Mouse (Mus musculus) liver, embryonic 13.5 days (tissue): ENCODE results near the gene Gm45062. TPM values are rescaled to one million over a fixed set of nuclear protein-coding genes. Genes with fewer than 3 reads are reported as not detected.
A peak's percentile ranks its signal among the peaks of the same experiment; 100 is the strongest.

Source experiments
- ATAC-seq: fragments of 200-750 bp; cut with Nextera tagmentation; 2 replicates; pipeline ENCODE4 v1.8.0; 2017; ENCODE audit warnings: low read depth, mild to moderate bottlenecking, moderate number of reproducible peaks, moderate library complexity
- DNase-seq: peaks from one replicate; pipeline ENCODE4 v3.0.0; 2022
- H3K27ac ChIP-seq: fragments of 300-500 bp; sonication (generic); 2 replicates; pipeline ENCODE4 v1.5.1; 2015; ENCODE audit warnings: moderate library complexity, mild to moderate bottlenecking, inconsistent platforms
- H3K27me3 ChIP-seq: fragments of 300-500 bp; sonication (generic); 2 replicates; pipeline ENCODE4 v1.6.1; 2015; ENCODE audit warnings: mild to moderate bottlenecking, inconsistent platforms
- H3K36me3 ChIP-seq: fragments of 300-500 bp; sonication (generic); 2 replicates; pipeline ENCODE4 v1.6.1; 2015; ENCODE audit warnings: mild to moderate bottlenecking, inconsistent platforms
- H3K4me1 ChIP-seq: fragments of 300-500 bp; sonication (generic); replicated peaks from 2 replicates; pipeline ENCODE4 v1.6.1; 2015; ENCODE audit warnings: inconsistent platforms
- H3K4me2 ChIP-seq: fragments of 300-500 bp; sonication (generic); 2 replicates; pipeline ENCODE4 v1.6.1; 2015; ENCODE audit warnings: inconsistent platforms, mild to moderate bottlenecking, moderate library complexity
- H3K4me3 ChIP-seq: fragments of 300-500 bp; sonication (generic); replicated peaks from 2 replicates; pipeline ENCODE4 v1.5.1; 2015; ENCODE audit warnings: mild to moderate bottlenecking, inconsistent platforms
- H3K9ac ChIP-seq: fragments of 300-500 bp; sonication (generic); 2 replicates; pipeline ENCODE4 v1.6.1; 2015; ENCODE audit warnings: mild to moderate bottlenecking, inconsistent platforms
- H3K9me3 ChIP-seq: fragments of 300-500 bp; sonication (generic); replicated peaks from 2 replicates; pipeline ENCODE4 v1.6.1; 2016; ENCODE audit warnings: inconsistent platforms
- WGBS: fragments of 180-500 bp; shearing (Covaris S2); methylation state at CpG from one replicate; pipeline ENCODE4 v1.1.7; 2015; ENCODE audit not compliant: insufficient replicate concordance; 5-methylcytosine and 5-hydroxymethylcytosine counted together
- polyA plus RNA-seq: library from polyadenylated mRNA; unstranded; fragments of >200 nt; fragmentation: Nextera tagmentation; extraction: Ambion mirVana; gene quantifications from 2 replicates; pipeline ENCODE4 v1.2.1, GENCODE M21; 2015

Gm45062 gene
- polyA plus RNA-seq, 1 experiment from 2014 or later: 1.4 TPM

- Histone ChIP-seq H3K27ac (no peak overlapping the region), H3K4me1 (no peaks in the 10 kb centered on the region), H3K9ac (no peak overlapping the region), H3K36me3 (no peaks in the 10 kb centered on the region), H3K4me3 (no peak overlapping the region), H3K4me2 (no peak overlapping the region), H3K9me3 (no peaks in the 10 kb centered on the region), H3K27me3 (no peaks in the 10 kb centered on the region)
- 65% methylated on average over 1 of the region's 1 CpGs for WGBS
- no peak for DNase-seq
- no peak for ATAC-seq
These were observed 206.1 kb downstream of the Gm45062 start for GRCm38 (mm10) chr6:8465388-8465787.

- 67% methylated on average over 5 of the region's 5 CpGs for WGBS
- H3K9me3 ChIP-seq: no peaks in the 10 kb centered on the region
- H3K27me3 ChIP-seq: no peaks in the 10 kb centered on the region
- no peaks in the 10 kb centered on the region for H3K4me1 ChIP-seq
- H3K9ac ChIP-seq: no peak overlapping the region
- DNase-seq (no peak), ATAC-seq (no peak)
- no peaks in the 10 kb centered on the region for H3K36me3 ChIP-seq
- no peak overlapping the region for H3K4me2 ChIP-seq
- no peak overlapping the region for H3K27ac ChIP-seq
- H3K4me3 ChIP-seq: no peak overlapping the region
These were observed 206.7 kb downstream of the Gm45062 start for GRCm38 (mm10) chr6:8465985-8466384.

- WGBS: 68% methylated on average over 10 of the region's 10 CpGs
These were observed 208.6 kb downstream of the Gm45062 start for GRCm38 (mm10) chr6:8467667-8468337.

GRCm38 (mm10) chr6:8469918-8470317 lies 210.7 kb downstream of the Gm45062 start:
- no peaks in the 10 kb centered on the region for H3K9me3 ChIP-seq
- H3K36me3 ChIP-seq: no peaks in the 10 kb centered on the region
- ATAC-seq (no peak), DNase-seq (no peak)
- H3K4me3 ChIP-seq: no peak overlapping the region
- H3K27ac ChIP-seq: no peak overlapping the region
- H3K9ac ChIP-seq: no peak overlapping the region
- peaks cover 21% of the 10 kb centered on the region for H3K4me1 ChIP-seq
- 79% methylated on average over 3 of the region's 3 CpGs for WGBS
- no peak overlapping the region for H3K4me2 ChIP-seq
- no peaks in the 10 kb centered on the region for H3K27me3 ChIP-seq

More at GRCm38 (mm10) chr6:8467667-8468337, 208.6 kb downstream of the Gm45062 start:
- Histone ChIP-seq H3K36me3 (no peaks in the 10 kb centered on the region), H3K9me3 (no peaks in the 10 kb centered on the region), H3K4me2 (no peak overlapping the region), H3K4me3 (no peak overlapping the region), H3K27me3 (no peaks in the 10 kb centered on the region), H3K27ac (no peak overlapping the region), H3K9ac (no peak overlapping the region), H3K4me1 (0 out of 2 replicates have a peak, but pooled peaks cover 3% of the 10 kb centered on the region)
- ATAC-seq (no peak), DNase-seq (no peak)

- Histone ChIP-seq H3K36me3 (no peaks in the 10 kb centered on the region), H3K4me1 (peaks cover 21% of the 10 kb centered on the region), H3K27me3 (no peaks in the 10 kb centered on the region), H3K27ac (no peak overlapping the region), H3K4me2 (no peak overlapping the region), H3K9me3 (no peaks in the 10 kb centered on the region), H3K4me3 (no peak overlapping the region), H3K9ac (no peak overlapping the region)
- no peak for DNase-seq
- 65% methylated on average over 3 of the region's 3 CpGs for WGBS
- no peak for ATAC-seq
These were observed 212.9 kb downstream of the Gm45062 start for GRCm38 (mm10) chr6:8472125-8472524.

GRCm38 (mm10) chr6:8472915-8473314 lies 213.7 kb downstream of the Gm45062 start:
- no peak for DNase-seq
- ATAC-seq: peak; percentile 43; the same call in 1 of the 2 replicates
- no peaks in the 10 kb centered on the region for H3K36me3 ChIP-seq
- no peak overlapping the region for H3K4me3 ChIP-seq
- H3K27me3 ChIP-seq: no peaks in the 10 kb centered on the region
- WGBS: 30% methylated on average over 5 of the region's 5 CpGs
- H3K9ac ChIP-seq: no peak overlapping the region
- peaks cover 21% of the 10 kb centered on the region for H3K4me1 ChIP-seq
- H3K9me3 ChIP-seq: no peaks in the 10 kb centered on the region
- no peak overlapping the region for H3K27ac ChIP-seq
- no peak overlapping the region for H3K4me2 ChIP-seq

- Histone ChIP-seq H3K9ac (no peak overlapping the region), H3K27me3 (no peaks in the 10 kb centered on the region), H3K4me1 (peaks cover 21% of the 10 kb centered on the region), H3K27ac (no peak overlapping the region), H3K4me3 (no peak overlapping the region), H3K9me3 (no peaks in the 10 kb centered on the region), H3K4me2 (no peak overlapping the region), H3K36me3 (no peaks in the 10 kb centered on the region)
- no peak for ATAC-seq
- DNase-seq: no peak
- WGBS: 47% methylated on average over 5 of the region's 5 CpGs
These were observed 214.2 kb downstream of the Gm45062 start for GRCm38 (mm10) chr6:8473498-8473897.

- no peaks in the 10 kb centered on the region for H3K27me3 ChIP-seq
- no peak overlapping the region for H3K4me3 ChIP-seq
- 39% methylated on average over 3 of the region's 3 CpGs for WGBS
- H3K36me3 ChIP-seq: no peaks in the 10 kb centered on the region
- peaks cover 21% of the 10 kb centered on the region for H3K4me1 ChIP-seq
- no peak overlapping the region for H3K27ac ChIP-seq
- H3K9ac ChIP-seq: no peak overlapping the region
- no peak for DNase-seq
- ATAC-seq: peak; percentile 48; the same call in 1 of the 2 replicates
- H3K9me3 ChIP-seq: no peaks in the 10 kb centered on the region
- H3K4me2 ChIP-seq: no peak overlapping the region
These were observed 215.1 kb downstream of the Gm45062 start for GRCm38 (mm10) chr6:8474316-8474715.

- H3K27me3 ChIP-seq: no peaks in the 10 kb centered on the region
- H3K27ac ChIP-seq: no peak overlapping the region
- DNase-seq (no peak), ATAC-seq (no peak)
- H3K9ac ChIP-seq: no peak overlapping the region
- peaks cover 21% of the 10 kb centered on the region for H3K4me1 ChIP-seq
- 75% methylated on average over 4 of the region's 4 CpGs for WGBS
- no peaks in the 10 kb centered on the region for H3K36me3 ChIP-seq
- no peak overlapping the region for H3K4me2 ChIP-seq
- H3K4me3 ChIP-seq: no peak overlapping the region
- H3K9me3 ChIP-seq: no peaks in the 10 kb centered on the region
These were observed 215.6 kb downstream of the Gm45062 start for GRCm38 (mm10) chr6:8474820-8475219.

- Histone ChIP-seq H3K27ac (no peak overlapping the region), H3K27me3 (no peaks in the 10 kb centered on the region), H3K4me3 (no peak overlapping the region), H3K36me3 (no peaks in the 10 kb centered on the region), H3K9ac (no peak overlapping the region), H3K4me1 (peaks cover 6% of the 10 kb centered on the region), H3K9me3 (no peaks in the 10 kb centered on the region), H3K4me2 (no peak overlapping the region)
- DNase-seq (no peak), ATAC-seq (no peak)
- 69% methylated on average over 1 of the region's 1 CpGs for WGBS
These were observed 219.9 kb downstream of the Gm45062 start for GRCm38 (mm10) chr6:8479176-8479575.

GRCm38 (mm10) chr6:8484437-8485275 lies 225.4 kb downstream of the Gm45062 start:
- no peaks in the 10 kb centered on the region for H3K36me3 ChIP-seq
- peak overlapping the region; percentile 30 for H3K4me2 ChIP-seq
- peak; percentile 78 for ATAC-seq
- peak; percentile 45 for DNase-seq
- H3K4me3 ChIP-seq: no peak overlapping the region
- 61% methylated on average over 17 of the region's 17 CpGs for WGBS
- H3K4me1 ChIP-seq: peaks cover 47% of the 10 kb centered on the region
- H3K9ac ChIP-seq: peak overlapping the region; percentile 7; the same call in 1 of the 2 replicates
- peak overlapping the region; percentile 64 for H3K27ac ChIP-seq
- H3K9me3 ChIP-seq: no peaks in the 10 kb centered on the region
- H3K27me3 ChIP-seq: no peaks in the 10 kb centered on the region
